Mouse (Mus musculus) MEL (cell line): ENCODE measurements at regions not wholly inside any gene's neighbourhood (a gene's known extent, or its start where the extent isn't known, plus 50 kb on each side); places are given as distances from the start of the nearest gene placed in this dataset.
A peak's percentile ranks its signal among the peaks of the same experiment; 100 is the strongest.

Experiments used
- DNase-seq: peaks from one replicate; pipeline ENCODE4 v3.0.0; 2011; ENCODE audit warnings: low read depth, low spot score
- H3K27ac ChIP-seq: 2 replicates; pipeline ENCODE4 v1.5.1; 2012; ENCODE audit warnings: low read depth, mild to moderate bottlenecking, control low read depth, low read length, moderate library complexity; ENCODE audit not compliant: control insufficient read depth
- H3K27me3 ChIP-seq, 2 experiments: fragments of 150-350 bp in 1 of 2; sonication (generic) in 1 of 2; 2 replicates each; pipeline ENCODE4 v1.6.1; 2012; ENCODE audit warnings: low read length in 2 of 2, mild to moderate bottlenecking in 2 of 2, improper control_type of control experiment in 1 of 2, moderate library complexity in 1 of 2; ENCODE audit not compliant: insufficient read depth in 2 of 2, control insufficient read depth in 1 of 2
- H3K36me3 ChIP-seq, 2 experiments: 2 replicates each; pipeline ENCODE4 v1.6.1; 2012 to 2014; ENCODE audit warnings: low read length in 2 of 2, improper control_type of control experiment in 1 of 2, inconsistent platforms in 1 of 2, mild to moderate bottlenecking in 1 of 2; ENCODE audit not compliant: insufficient read depth in 2 of 2, control insufficient read depth in 1 of 2
- H3K4me1 ChIP-seq, 2 experiments: fragments of 150-350 bp in 1 of 2; sonication (generic) in 1 of 2; 2 replicates each; pipeline ENCODE4 v1.6.1; 2012; ENCODE audit warnings: low read length in 2 of 2, improper control_type of control experiment in 1 of 2, mild to moderate bottlenecking in 1 of 2; ENCODE audit not compliant: insufficient read depth in 2 of 2, control insufficient read depth in 1 of 2
- H3K4me3 ChIP-seq, 2 experiments: fragments of 150-350 bp in 1 of 2; sonication (generic) in 1 of 2; 2 replicates each; pipeline ENCODE4 v1.5.1; 2012; ENCODE audit warnings: low read depth in 2 of 2, low read length in 2 of 2, mild to moderate bottlenecking in 2 of 2, moderate library complexity in 2 of 2, control low read depth in 1 of 2, improper control_type of control experiment in 1 of 2; ENCODE audit not compliant: control insufficient read depth in 1 of 2, insufficient read depth in 1 of 2
- H3K79me2 ChIP-seq: 2 replicates; pipeline ENCODE4 v1.6.1; 2012; ENCODE audit warnings: mild to moderate bottlenecking, low read length, moderate library complexity; ENCODE audit not compliant: control insufficient read depth, poor library complexity, insufficient read depth
- H3K9ac ChIP-seq: 2 replicates; pipeline ENCODE4 v1.6.1; 2012; ENCODE audit warnings: low read depth, mild to moderate bottlenecking, control low read depth, low read length, moderate library complexity; ENCODE audit not compliant: control insufficient read depth, poor library complexity, severe bottlenecking
- H3K9me3 ChIP-seq: fragments of 150-350 bp; sonication (generic); replicated peaks from 2 replicates; pipeline ENCODE4 v1.6.1; 2012; ENCODE audit warnings: mild to moderate bottlenecking, low read length, improper control_type of control experiment, moderate library complexity; ENCODE audit not compliant: insufficient read depth
- BHLHE40 ChIP-seq: IDR thresholded peaks from 2 replicates; pipeline ENCODE4 v1.6.1; 2012; ENCODE audit warnings: low read depth, mild to moderate bottlenecking, inconsistent platforms, low read length, improper control_type of control experiment, borderline replicate concordance
- CTCF ChIP-seq, 3 experiments: IDR thresholded peaks in 2 of 3; conservative IDR thresholded peaks in 1 of 3; 2 replicates each; pipeline ENCODE4 v1.5.1; 2011 to 2012; ENCODE audit warnings: low read length in 3 of 3, low read depth in 2 of 3, mild to moderate bottlenecking in 2 of 3, improper control_type of control experiment in 1 of 3, inconsistent platforms in 1 of 3, mixed read lengths in 1 of 3, moderate library complexity in 1 of 3; ENCODE audit not compliant: control insufficient read depth in 1 of 3, insufficient read depth in 1 of 3, poor library complexity in 1 of 3, severe bottlenecking in 1 of 3
- JUND ChIP-seq: IDR thresholded peaks from 2 replicates; pipeline ENCODE4 v1.6.1; 2011; ENCODE audit warnings: low read depth, mild to moderate bottlenecking, improper control_type of control experiment, low read length
- MYB ChIP-seq: IDR thresholded peaks from 2 replicates; pipeline ENCODE4 v1.6.1; 2011; ENCODE audit warnings: mild to moderate bottlenecking, low read depth, low read length, improper control_type of control experiment
- NELFE ChIP-seq: IDR thresholded peaks from 2 replicates; pipeline ENCODE4 v1.6.1; 2011; ENCODE audit warnings: low read depth, low read length, improper control_type of control experiment
- NRF1 ChIP-seq: IDR thresholded peaks from 2 replicates; pipeline ENCODE4 v1.6.1; 2014; ENCODE audit warnings: low read depth, mild to moderate bottlenecking, inconsistent platforms, low read length, improper control_type of control experiment, moderate library complexity; ENCODE audit not compliant: poor library complexity, insufficient read depth, severe bottlenecking
- RAD21 ChIP-seq: IDR thresholded peaks from 2 replicates; pipeline ENCODE4 v1.6.1; 2011; ENCODE audit warnings: mild to moderate bottlenecking, low read depth, low read length, improper control_type of control experiment
- SIN3A ChIP-seq: IDR thresholded peaks from 2 replicates; pipeline ENCODE4 v1.6.1; 2012; ENCODE audit warnings: low read length, improper control_type of control experiment, inconsistent platforms
- TBP ChIP-seq: IDR thresholded peaks from 2 replicates; pipeline ENCODE4 v1.8.0; 2011; ENCODE audit warnings: low read depth, low read length, improper control_type of control experiment
- TCF12 ChIP-seq: IDR thresholded peaks from 2 replicates; pipeline ENCODE4 v1.6.1; 2014; ENCODE audit warnings: low read depth, mild to moderate bottlenecking, inconsistent platforms, low read length, improper control_type of control experiment, moderate library complexity
- USF2 ChIP-seq, 2 experiments: IDR thresholded peaks; 2 replicates each; pipeline ENCODE4 v1.6.1; 2011 to 2012; ENCODE audit warnings: improper control_type of control experiment in 2 of 2, low read length in 2 of 2, borderline replicate concordance in 1 of 2, inconsistent platforms in 1 of 2, low read depth in 1 of 2, mild to moderate bottlenecking in 1 of 2; ENCODE audit not compliant: insufficient read depth in 1 of 2
- ZKSCAN1 ChIP-seq: IDR thresholded peaks from 2 replicates; pipeline ENCODE4 v1.6.1; 2012; ENCODE audit warnings: low read depth, mild to moderate bottlenecking, inconsistent platforms, low read length, improper control_type of control experiment, moderate library complexity

DNA sequence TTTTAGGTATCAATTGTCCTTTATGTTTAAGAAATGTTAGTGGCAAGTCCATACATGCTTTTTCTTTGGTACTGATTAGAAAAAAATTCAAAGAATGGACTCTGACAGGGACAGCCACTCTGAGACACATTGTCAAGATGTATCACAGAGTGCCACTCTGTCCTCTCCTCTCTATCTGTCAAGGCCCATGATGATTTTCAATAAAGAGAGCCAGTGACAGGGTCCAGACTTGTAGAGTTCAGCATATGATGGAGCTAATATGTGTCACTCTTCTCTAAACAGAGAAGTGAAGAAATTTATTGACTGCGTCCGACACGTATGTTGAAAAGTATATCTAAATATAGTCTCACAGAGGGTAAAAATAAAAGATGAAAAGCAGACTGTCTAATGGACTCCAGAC is 672.2 kb upstream of the 4930452B06Rik start:
- Histone ChIP-seq H3K4me3 (no peak overlapping the region), H3K4me1 (no peaks in the 10 kb centered on the region), H3K9ac (no peak overlapping the region), H3K27me3 (no peaks in the 10 kb centered on the region), H3K9me3 (no peaks in the 10 kb centered on the region), H3K79me2 (no peaks in the 10 kb centered on the region), H3K27ac (no peak overlapping the region), H3K36me3 (no peaks in the 10 kb centered on the region)
- no peak for DNase-seq
- TF ChIP-seq TCF12 = no peak

DNA sequence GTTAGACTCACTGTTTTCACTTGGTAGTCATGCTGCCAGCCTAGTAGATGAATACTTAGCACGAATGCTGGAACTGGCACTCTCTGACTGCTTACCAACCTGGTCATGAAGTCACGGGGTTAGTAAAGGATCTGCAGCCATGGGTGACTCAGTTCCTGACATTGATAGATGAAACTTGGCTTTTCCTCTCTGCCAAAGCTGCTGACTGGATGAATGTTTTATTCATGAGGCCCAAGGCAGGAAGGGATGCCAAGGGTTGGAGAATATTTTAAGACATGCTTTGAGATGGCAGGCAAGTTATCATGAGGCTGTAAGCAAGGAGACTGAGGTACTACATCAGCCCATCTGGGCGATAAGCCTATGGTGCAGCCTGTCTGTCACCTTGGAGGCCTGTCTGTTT is 671.1 kb upstream of the 4930452B06Rik start:
- Histone ChIP-seq H3K27me3 (no peaks in the 10 kb centered on the region), H3K9me3 (no peaks in the 10 kb centered on the region), H3K4me3 (no peak overlapping the region), H3K36me3 (no peaks in the 10 kb centered on the region), H3K9ac (no peak overlapping the region), H3K27ac (no peak overlapping the region), H3K4me1 (no peaks in the 10 kb centered on the region), H3K79me2 (no peaks in the 10 kb centered on the region)
- DNase-seq = no peak
- TF ChIP-seq TBP (no peak), SIN3A (no peak), MYB (no peak)

- H3K9ac ChIP-seq = no peak overlapping the region
- no peaks in the 10 kb centered on the region for H3K27me3 ChIP-seq
- no peaks in the 10 kb centered on the region for H3K9me3 ChIP-seq
- H3K27ac ChIP-seq = no peak overlapping the region
- TF ChIP-seq NELFE (no peak), USF2 (IDR thresholded peaks at IDR 0.05; ENCODE audit: borderline replicate concordance in 1 of 2, insufficient read depth in 1 of 2, low read depth in 1 of 2, low read length in 2 of 2) (no peak), JUND (no peak), RAD21 (no peak), ZKSCAN1 (no peak), BHLHE40 (no peak)
- no peak for DNase-seq
- no peak overlapping the region for H3K4me3 ChIP-seq
- H3K79me2 ChIP-seq = no peaks in the 10 kb centered on the region
- no peaks in the 10 kb centered on the region for H3K4me1 ChIP-seq
- no peaks in the 10 kb centered on the region for H3K36me3 ChIP-seq
These were observed 665.6 kb upstream of the 4930452B06Rik start for GRCm38 (mm10) chr14:9331593-9331992.

- Histone ChIP-seq H3K9ac (no peak overlapping the region), H3K9me3 (no peaks in the 10 kb centered on the region), H3K36me3 (no peaks in the 10 kb centered on the region), H3K79me2 (no peaks in the 10 kb centered on the region), H3K27ac (no peak overlapping the region), H3K4me1 (no peaks in the 10 kb centered on the region), H3K27me3 (no peaks in the 10 kb centered on the region), H3K4me3 (no peak overlapping the region)
- peak; percentile 2 for DNase-seq
- peak in 1 of 3 experiments; percentile 15; a peak in 1 of 6 replicates for TF ChIP-seq CTCF (IDR thresholded peaks at IDR 0.05 in 2 of 3, conservative IDR thresholded peaks at IDR 0.05 in 1 of 3; ENCODE audit: control insufficient read depth in 1 of 3, insufficient read depth in 1 of 3, low read depth in 2 of 3, low read length in 3 of 3, poor library complexity in 1 of 3, severe bottlenecking in 1 of 3)
- no peak for TF ChIP-seq NRF1
- peak; percentile 20 for TF ChIP-seq RAD21
These were observed 664.7 kb upstream of the 4930452B06Rik start for GRCm38 (mm10) chr14:9330767-9331166.
